Mouse (Mus musculus) CH12.LX (cell line): ENCODE results near the gene Rnf5. TPM values are rescaled to one million over a fixed set of nuclear protein-coding genes. Genes with fewer than 3 reads are reported as not detected.

Experiments used
- DNase-seq: peaks from one replicate; pipeline ENCODE4 v3.0.0-alpha.2; 2013; ENCODE audit errors: extremely low read depth
- H3K27ac ChIP-seq: 2 replicates; pipeline ENCODE4 v1.5.1; 2012; ENCODE audit warnings: low read depth, mild to moderate bottlenecking, control low read depth, moderate library complexity; ENCODE audit not compliant: insufficient read depth
- H3K27me3 ChIP-seq: replicated peaks from 2 replicates; pipeline ENCODE3; 2012; ENCODE audit warnings: inconsistent platforms
- H3K36me3 ChIP-seq, 2 experiments: replicated peaks in 1 of 2; 2 replicates each; pipeline versions ENCODE3 to v1.6.1; 2012; ENCODE audit warnings: inconsistent platforms in 1 of 2, low read length in 1 of 2, mild to moderate bottlenecking in 1 of 2, mixed read lengths in 1 of 2, moderate library complexity in 1 of 2; ENCODE audit not compliant: control insufficient read depth in 1 of 2, insufficient read depth in 1 of 2
- H3K4me1 ChIP-seq, 2 experiments: 2 replicates each; pipeline ENCODE4 v1.6.1; 2012; ENCODE audit warnings: inconsistent platforms in 1 of 2, moderate library complexity in 1 of 2; ENCODE audit not compliant: insufficient read depth in 2 of 2, control insufficient read depth in 1 of 2
- H3K4me2 ChIP-seq: 2 replicates; pipeline ENCODE4 v1.6.1; 2012; ENCODE audit warnings: low read depth, mild to moderate bottlenecking, control low read depth; ENCODE audit not compliant: poor library complexity, insufficient read depth, severe bottlenecking
- H3K4me3 ChIP-seq, 3 experiments: fragments of 150-350 bp in 1 of 3; sonication (generic) in 1 of 3; replicated peaks in 1 of 3; 2 replicates each; pipeline versions ENCODE3 to v1.5.1; 2011 to 2012; ENCODE audit warnings: low read depth in 2 of 3, low read length in 2 of 3, mild to moderate bottlenecking in 2 of 3, moderate library complexity in 2 of 3, control low read depth in 1 of 3, improper control_type of control experiment in 1 of 3, inconsistent platforms in 1 of 3, mixed read lengths in 1 of 3; ENCODE audit not compliant: poor library complexity in 1 of 3
- H3K79me2 ChIP-seq: replicated peaks from 2 replicates; pipeline ENCODE4 v1.6.1; 2012; ENCODE audit warnings: mild to moderate bottlenecking, moderate library complexity; ENCODE audit not compliant: control insufficient read depth, poor library complexity, insufficient read depth, severe bottlenecking; ENCODE audit errors: extremely low read depth
- H3K9ac ChIP-seq: 2 replicates; pipeline ENCODE4 v1.6.1; 2012; ENCODE audit warnings: low read depth, mild to moderate bottlenecking, control low read depth, moderate library complexity; ENCODE audit not compliant: insufficient read depth
- H3K9me3 ChIP-seq: replicated peaks from 2 replicates; pipeline ENCODE3; 2012; ENCODE audit warnings: low read length, inconsistent platforms, mixed read lengths
- BHLHE40 ChIP-seq: IDR thresholded peaks from 2 replicates; pipeline ENCODE4 v1.6.1; 2011; ENCODE audit warnings: mild to moderate bottlenecking, low read depth, low read length, improper control_type of control experiment
- CHD2 ChIP-seq: IDR thresholded peaks from 2 replicates; pipeline ENCODE4 v1.6.1; 2011; ENCODE audit warnings: low read length, improper control_type of control experiment
- CTCF ChIP-seq, 2 experiments: IDR thresholded peaks in 1 of 2; conservative IDR thresholded peaks in 1 of 2; 2 replicates each; pipeline ENCODE4 v1.5.1; 2011 to 2012; ENCODE audit warnings: low read depth in 2 of 2, low read length in 2 of 2, improper control_type of control experiment in 1 of 2, inconsistent platforms in 1 of 2, mild to moderate bottlenecking in 1 of 2, moderate library complexity in 1 of 2
- E2F4 ChIP-seq: IDR thresholded peaks from 2 replicates; pipeline ENCODE4 v1.6.1; 2011; ENCODE audit warnings: low read depth, low read length, improper control_type of control experiment; ENCODE audit not compliant: insufficient replicate concordance
- EP300 ChIP-seq: IDR thresholded peaks from 2 replicates; pipeline ENCODE4 v1.6.1; 2011; ENCODE audit warnings: low read length, improper control_type of control experiment
- GABPA ChIP-seq: IDR thresholded peaks from 2 replicates; pipeline ENCODE4 v1.6.1; 2012; ENCODE audit warnings: low read depth, low read length, improper control_type of control experiment, inconsistent platforms; ENCODE audit not compliant: insufficient replicate concordance
- HCFC1 ChIP-seq: IDR thresholded peaks from 2 replicates; pipeline ENCODE4 v1.6.1; 2012; ENCODE audit warnings: low read depth, mild to moderate bottlenecking, inconsistent platforms, low read length, improper control_type of control experiment
- JUN ChIP-seq: IDR thresholded peaks from 2 replicates; pipeline ENCODE4 v1.6.1; 2011; ENCODE audit warnings: low read depth, mild to moderate bottlenecking, low read length, improper control_type of control experiment, moderate library complexity; ENCODE audit not compliant: insufficient read depth
- JUND ChIP-seq: conservative IDR thresholded peaks from 2 replicates; pipeline ENCODE4 v1.6.1; 2011; ENCODE audit warnings: low read depth, low read length, improper control_type of control experiment
- MAFK ChIP-seq: IDR thresholded peaks from 2 replicates; pipeline ENCODE4 v1.6.1; 2011; ENCODE audit warnings: low read length, improper control_type of control experiment; ENCODE audit not compliant: insufficient replicate concordance
- MAZ ChIP-seq: IDR thresholded peaks from 2 replicates; pipeline ENCODE4 v1.6.1; 2012; ENCODE audit warnings: low read depth, mild to moderate bottlenecking, inconsistent platforms, low read length, improper control_type of control experiment, moderate library complexity
- MEF2A ChIP-seq: IDR thresholded peaks from 2 replicates; pipeline ENCODE4 v1.6.1; 2014; ENCODE audit warnings: low read depth, mild to moderate bottlenecking, inconsistent platforms, low read length, improper control_type of control experiment, borderline replicate concordance
- MXI1 ChIP-seq: IDR thresholded peaks from 2 replicates; pipeline ENCODE4 v1.6.1; 2011; ENCODE audit warnings: mild to moderate bottlenecking, low read depth, low read length, improper control_type of control experiment
- MYC ChIP-seq: IDR thresholded peaks from 2 replicates; pipeline ENCODE4 v1.6.1; 2011; ENCODE audit warnings: low read depth, mild to moderate bottlenecking, improper control_type of control experiment, low read length
- NELFE ChIP-seq: IDR thresholded peaks from 2 replicates; pipeline ENCODE4 v1.6.1; 2011; ENCODE audit warnings: low read depth, low read length, improper control_type of control experiment
- NRF1 ChIP-seq: IDR thresholded peaks from 2 replicates; pipeline ENCODE4 v1.6.1; 2014; ENCODE audit warnings: low read depth, mild to moderate bottlenecking, inconsistent platforms, low read length, improper control_type of control experiment, moderate library complexity
- POLR2A ChIP-seq: IDR thresholded peaks from 2 replicates; pipeline ENCODE4 v1.6.1; 2011; ENCODE audit warnings: low read depth, mild to moderate bottlenecking, improper control_type of control experiment, low read length
- POLR2AphosphoS2 ChIP-seq: IDR thresholded peaks from 2 replicates; pipeline ENCODE4 v1.6.1; 2011; ENCODE audit warnings: low read depth, low read length, improper control_type of control experiment
- RAD21 ChIP-seq: IDR thresholded peaks from 2 replicates; pipeline ENCODE4 v1.6.1; 2011; ENCODE audit warnings: low read depth, mild to moderate bottlenecking, low read length, improper control_type of control experiment, moderate library complexity
- SIN3A ChIP-seq: IDR thresholded peaks from 2 replicates; pipeline ENCODE4 v1.6.1; 2012; ENCODE audit warnings: low read length, improper control_type of control experiment, inconsistent platforms
- TBP ChIP-seq: conservative IDR thresholded peaks from 2 replicates; pipeline ENCODE4 v1.6.1; 2011; ENCODE audit warnings: low read depth, low read length, improper control_type of control experiment
- TCF12 ChIP-seq: IDR thresholded peaks from 2 replicates; pipeline ENCODE4 v1.6.1; 2014; ENCODE audit warnings: low read depth, mild to moderate bottlenecking, inconsistent platforms, low read length, improper control_type of control experiment
- UBTF ChIP-seq: IDR thresholded peaks from 2 replicates; pipeline ENCODE4 v1.6.1; 2012; ENCODE audit warnings: low read depth, mild to moderate bottlenecking, inconsistent platforms, low read length, improper control_type of control experiment, moderate library complexity
- USF1 ChIP-seq: IDR thresholded peaks from 2 replicates; pipeline ENCODE4 v1.6.1; 2014; ENCODE audit warnings: low read depth, mild to moderate bottlenecking, inconsistent platforms, low read length, improper control_type of control experiment
- USF2 ChIP-seq: conservative IDR thresholded peaks from 2 replicates; pipeline ENCODE4 v1.6.1; 2011; ENCODE audit warnings: low read depth, low read length, improper control_type of control experiment
- ZC3H11A ChIP-seq: IDR thresholded peaks from 2 replicates; pipeline ENCODE4 v1.6.1; 2012; ENCODE audit warnings: low read depth, mild to moderate bottlenecking, inconsistent platforms, low read length, improper control_type of control experiment
- ZKSCAN1 ChIP-seq: IDR thresholded peaks from 2 replicates; pipeline ENCODE4 v1.6.1; 2012; ENCODE audit warnings: low read depth, inconsistent platforms, low read length, improper control_type of control experiment, borderline replicate concordance
- ZMIZ1 ChIP-seq: IDR thresholded peaks from 2 replicates; pipeline ENCODE4 v1.6.1; 2012; ENCODE audit warnings: low read depth, mild to moderate bottlenecking, inconsistent platforms, low read length, improper control_type of control experiment
- ZNF384 ChIP-seq: IDR thresholded peaks from 2 replicates; pipeline ENCODE4 v1.6.1; 2012; ENCODE audit warnings: low read depth, low read length, improper control_type of control experiment, inconsistent platforms
- dilution Hi-C: fragments of 300-500 bp; cut with MboI; formaldehyde crosslinking; loops from 2 replicates; pipeline ENCODE4 v1.14.3; 2020; ENCODE audit warnings: low sequenced_read_pairs; ENCODE audit not compliant: extremely low pct_unique_long_range_greater_than_20kb, extremely low pct_ligation_motif_present
- in situ Hi-C: fragments of 300-500 bp; cut with MboI; formaldehyde crosslinking; loops from 3 replicates; pipeline ENCODE4 v1.14.3; 2019; ENCODE audit warnings: low sequenced_read_pairs, low pct_ligation_motif_present, low pct_unique_long_range_greater_than_20kb, mixed read lengths
- polyA plus RNA-seq: library from polyadenylated mRNA; unstranded; fragments of >175 nt; gene quantifications from 2 replicates; pipeline ENCODE4 v1.2.1, GENCODE M21; 2012; ENCODE audit warnings: low read depth; ENCODE audit not compliant: insufficient read length
- total RNA-seq, 2 experiments: library from RNA; depleted of rRNA; stranded (reverse); fragments of 300-350 nt in 1 of 2; fragments of >200 nt in 1 of 2; gene quantifications; 2 replicates each; pipeline ENCODE4 v1.2.3; 2012 to 2014

Rnf5 gene
- total and polyA plus RNA-seq, 3 experiments: 8.4 to 35.1 (median 20.6) TPM

DNA sequence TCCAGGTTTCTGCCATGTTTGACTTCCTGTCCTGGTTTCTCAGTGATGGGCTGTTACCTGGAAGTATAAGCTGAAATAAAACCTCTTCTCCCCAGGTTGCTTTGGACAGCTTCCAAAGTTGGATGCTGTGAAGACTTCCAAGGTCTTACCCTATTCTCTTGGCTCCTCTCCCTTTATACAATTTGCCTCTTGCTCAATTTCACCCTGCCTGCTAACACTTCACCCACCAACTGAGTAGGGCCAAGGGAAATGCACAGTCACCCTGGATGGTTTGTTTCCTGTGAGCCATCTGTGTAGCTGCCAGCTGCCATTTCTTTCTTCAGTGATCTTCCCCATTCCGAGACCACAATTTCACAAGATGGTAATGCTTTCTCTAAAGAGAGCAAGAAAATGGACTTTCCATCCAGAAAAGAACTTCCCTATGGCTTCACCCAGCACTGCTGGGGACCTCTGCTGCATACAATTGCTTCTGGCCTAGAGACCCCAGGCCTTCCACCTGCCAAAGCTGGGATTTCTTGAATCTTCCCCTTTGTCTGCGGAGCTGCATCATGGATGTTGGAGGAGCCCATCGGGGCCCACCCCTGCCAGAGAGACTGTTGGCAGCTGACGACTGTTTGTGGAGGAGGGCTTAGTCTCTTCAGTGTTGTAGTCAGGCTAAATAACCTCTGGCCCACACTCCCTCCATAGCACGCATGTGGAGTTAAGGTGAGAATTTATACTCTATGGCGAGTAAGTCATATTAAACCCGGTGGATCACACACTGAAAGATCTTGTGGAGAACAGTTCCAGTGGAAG, 36.2 kb upstream of the Rnf5 start:
- peaks cover 0 to 11% of the 10 kb centered on the region in 2 experiments; a peak in 2 of 4 replicates for H3K4me1 ChIP-seq
- H3K27me3 ChIP-seq: peaks cover 84% of the 10 kb centered on the region
- no peak overlapping the region for H3K4me3 ChIP-seq
- H3K36me3 ChIP-seq: no peaks in the 10 kb centered on the region
- no peak overlapping the region for H3K27ac ChIP-seq
- in situ Hi-C loops: no loop called here
- no peak for TF ChIP-seq ZC3H11A
- no peak for TF ChIP-seq CTCF (conservative IDR thresholded peaks at IDR 0.05 in 1 of 2, IDR thresholded peaks at IDR 0.05 in 1 of 2; ENCODE audit: low read depth in 2 of 2, low read length in 2 of 2)
- no peak for TF ChIP-seq POLR2AphosphoS2
- TF ChIP-seq USF2: no peak
- TF ChIP-seq POLR2A: no peak
- TF ChIP-seq MAFK: no peak
- TF ChIP-seq JUND: no peak
- TF ChIP-seq GABPA: no peak
- TF ChIP-seq BHLHE40: no peak
- no peak for TF ChIP-seq MAZ
- no peak for TF ChIP-seq ZNF384
- no peak for TF ChIP-seq TBP
- no peak for TF ChIP-seq MEF2A
- TF ChIP-seq SIN3A: no peak
- TF ChIP-seq CHD2: no peak
- no peak for TF ChIP-seq UBTF
- TF ChIP-seq JUN: no peak
- no peak for TF ChIP-seq ZKSCAN1
- TF ChIP-seq E2F4: no peak
- DNase-seq: no peak
- dilution Hi-C loops: no loop called here
- peaks cover 9% of the 10 kb centered on the region for H3K9me3 ChIP-seq
- H3K79me2 ChIP-seq: no peaks in the 10 kb centered on the region
- H3K4me2 ChIP-seq: no peak overlapping the region
- H3K9ac ChIP-seq: no peak overlapping the region

DNA sequence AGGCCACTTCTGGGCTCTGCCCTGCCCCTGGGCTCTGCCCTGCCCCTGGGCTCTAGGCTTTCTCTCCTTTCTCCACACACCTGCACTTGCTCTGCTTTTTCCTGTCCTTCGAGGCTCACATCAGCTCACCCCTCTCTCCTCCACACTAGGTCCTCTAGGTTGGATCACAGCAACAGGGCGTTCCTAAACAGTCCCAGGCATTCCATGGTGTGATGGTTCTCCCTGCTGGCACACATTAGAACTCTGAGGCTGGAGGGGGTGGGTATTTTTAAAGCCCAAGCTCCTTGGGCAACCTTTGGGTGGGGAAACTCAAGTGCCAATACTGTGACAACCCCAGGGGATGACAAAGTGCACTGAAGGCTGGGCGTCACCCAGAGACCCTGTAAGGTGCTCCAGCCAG, 34.0 kb upstream of the Rnf5 start:
- Histone ChIP-seq H3K9ac (no peak overlapping the region), H3K27ac (no peak overlapping the region), H3K4me2 (no peak overlapping the region), H3K27me3 (peaks cover 85% of the 10 kb centered on the region), H3K4me3 (no peak overlapping the region), H3K79me2 (no peaks in the 10 kb centered on the region), H3K9me3 (peaks cover 9% of the 10 kb centered on the region), H3K4me1 (0 out of 4 replicates have a peak, but pooled peaks cover 0 to 8% of the 10 kb centered on the region in 2 experiments), H3K36me3 (no peaks in the 10 kb centered on the region)
- dilution Hi-C loops (no loop called here), in situ Hi-C loops (no loop called here)
- TF ChIP-seq NRF1: no peak
- TF ChIP-seq MEF2A: no peak
- no peak for TF ChIP-seq NELFE
- no peak for TF ChIP-seq ZNF384
- TF ChIP-seq ZMIZ1: no peak
- TF ChIP-seq EP300: no peak
- no peak for TF ChIP-seq MXI1
- no peak for TF ChIP-seq UBTF
- TF ChIP-seq RAD21: no peak
- TF ChIP-seq SIN3A: no peak
- no peak for TF ChIP-seq MAFK
- no peak for TF ChIP-seq TCF12
- no peak for TF ChIP-seq ZKSCAN1
- no peak for TF ChIP-seq HCFC1
- no peak for TF ChIP-seq MYC
- no peak for TF ChIP-seq MAZ
- TF ChIP-seq E2F4: no peak
- no peak for TF ChIP-seq USF1
- no peak for DNase-seq
